Mouse (Mus musculus) testis, adult 2 months (tissue): ENCODE data around the gene 4933405O20Rik. TPM values are rescaled to one million over a fixed set of nuclear protein-coding genes. Genes with fewer than 3 reads are reported as not detected.

Source experiments
- H3K27ac ChIP-seq: fragments of 200-500 bp; 2 replicates; pipeline ENCODE4 v1.5.1; 2012; ENCODE audit warnings: low read depth, low read length; ENCODE audit not compliant: control insufficient read depth, insufficient read depth
- H3K27me3 ChIP-seq: fragments of 200-500 bp; 2 replicates; pipeline ENCODE4 v1.6.1; 2012; ENCODE audit warnings: mild to moderate bottlenecking, low read length, moderate library complexity; ENCODE audit not compliant: control insufficient read depth, insufficient read depth
- H3K36me3 ChIP-seq: fragments of 200-500 bp; 2 replicates; pipeline ENCODE4 v1.6.1; 2012; ENCODE audit warnings: mild to moderate bottlenecking, low read length; ENCODE audit not compliant: control insufficient read depth, insufficient read depth
- H3K4me1 ChIP-seq: fragments of 200-500 bp; 2 replicates; pipeline ENCODE4 v1.6.1; 2012; ENCODE audit warnings: low read length; ENCODE audit not compliant: control insufficient read depth, insufficient read depth
- H3K4me3 ChIP-seq: fragments of 200-500 bp; 2 replicates; pipeline ENCODE4 v1.5.1; 2012; ENCODE audit warnings: low read depth, mild to moderate bottlenecking, low read length, moderate library complexity, mixed read lengths; ENCODE audit not compliant: control insufficient read depth
- CTCF ChIP-seq: fragments of 200-500 bp; IDR thresholded peaks from 2 replicates; pipeline ENCODE4 v1.5.1; 2012; ENCODE audit warnings: low read depth, mild to moderate bottlenecking, inconsistent platforms, low read length, moderate library complexity; ENCODE audit not compliant: control insufficient read depth, insufficient read depth, insufficient replicate concordance
- POLR2A ChIP-seq: fragments of 200-500 bp; IDR thresholded peaks from 2 replicates; pipeline ENCODE4 v1.6.1; 2012; ENCODE audit warnings: low read depth, mild to moderate bottlenecking, inconsistent platforms, low read length, moderate library complexity; ENCODE audit not compliant: control insufficient read depth
- polyA plus RNA-seq: library from polyadenylated mRNA; depleted of rRNA; stranded (reverse); fragments of >200 nt; gene quantifications from 2 replicates; pipeline ENCODE4 v1.2.3, GENCODE M21; 2012; rRNA removed

4933405O20Rik gene
- polyA plus RNA-seq, result 57.5 and 61.1 TPM in 2 replicates

DNA sequence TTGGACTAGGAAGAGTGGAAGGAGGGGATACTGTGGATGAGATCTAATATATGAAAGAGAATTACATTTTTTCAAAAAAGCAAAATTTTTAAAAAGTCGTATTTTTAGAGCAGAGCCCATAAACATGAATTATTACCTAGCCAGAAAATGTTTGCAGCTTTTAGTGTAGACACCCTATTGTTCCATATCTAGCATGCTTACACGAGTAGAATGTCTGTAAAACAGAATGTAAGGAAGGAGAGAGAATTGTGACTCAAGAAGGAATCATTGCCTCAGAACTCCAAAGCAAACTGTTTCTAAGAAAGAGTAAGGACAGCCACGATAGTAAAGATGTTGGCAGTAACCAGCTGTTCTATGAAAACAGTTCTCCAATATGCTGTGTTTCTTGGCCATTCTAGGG, at the start of gene 4933405O20Rik:
TSS of gene 4933405O20Rik (plus strand) at position 301 of the 400 bp plus-strand sequence.
- Histone ChIP-seq H3K4me3 (peak within 1 kb of the TSS; percentile 66), H3K27ac (no peak within 1 kb of the TSS), H3K36me3 (no peaks in the 10 kb centered on the region), H3K27me3 (no peaks in the 10 kb centered on the region), H3K4me1 (no peaks in the 10 kb centered on the region; the same call in 1 of the 2 replicates)
- no peak for TF ChIP-seq CTCF
- no peak for TF ChIP-seq POLR2A

DNA sequence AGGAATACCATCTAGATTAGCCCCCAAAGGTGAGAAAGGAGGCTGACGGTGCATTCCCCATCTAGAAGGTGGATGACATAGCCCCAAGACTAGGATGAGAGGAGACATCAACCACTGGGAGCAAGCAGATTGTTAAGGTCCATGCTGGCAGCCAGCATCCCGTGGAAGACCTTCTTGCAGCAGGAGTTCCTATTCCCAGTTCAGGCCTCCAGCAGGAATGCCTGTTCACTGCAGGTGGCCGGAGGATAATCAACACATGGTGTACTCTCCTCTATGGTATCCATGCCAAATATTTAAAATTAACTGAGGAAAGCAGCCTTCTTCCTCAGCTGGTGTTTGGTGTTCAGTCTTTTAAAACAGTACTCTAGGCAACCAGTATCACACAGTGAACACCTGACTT, 49.4 kb upstream of the 4933405O20Rik start:
- H3K36me3 ChIP-seq, result no peaks in the 10 kb centered on the region
- no peak overlapping the region for H3K4me3 ChIP-seq
- H3K27me3 ChIP-seq, result no peaks in the 10 kb centered on the region
- TF ChIP-seq POLR2A (no peak), CTCF (no peak)
- no peaks in the 10 kb centered on the region for H3K4me1 ChIP-seq
- H3K27ac ChIP-seq, result no peak overlapping the region

DNA sequence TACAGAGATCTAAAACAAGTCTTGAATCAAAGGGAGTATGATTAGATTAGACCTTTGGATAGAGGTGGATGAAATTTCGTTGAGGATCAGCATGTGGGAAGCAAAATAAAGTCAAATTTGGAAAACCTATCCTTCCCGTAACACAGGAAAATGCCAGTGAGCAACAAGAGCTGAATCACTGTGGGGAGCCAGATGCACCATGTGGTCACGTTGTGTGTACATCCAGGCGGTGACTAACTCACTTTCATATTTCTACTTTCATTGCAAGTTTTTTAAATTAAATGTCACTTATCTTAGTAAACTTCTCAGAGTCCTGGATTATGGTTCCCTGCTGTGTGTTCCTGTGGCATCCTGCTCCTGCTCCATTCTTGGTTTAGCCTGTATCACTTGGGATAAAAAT, 47.6 kb upstream of the 4933405O20Rik start:
- H3K27me3 ChIP-seq, result no peaks in the 10 kb centered on the region
- H3K4me1 ChIP-seq, result no peaks in the 10 kb centered on the region
- no peak overlapping the region for H3K4me3 ChIP-seq
- H3K36me3 ChIP-seq, result no peaks in the 10 kb centered on the region
- no peak for TF ChIP-seq POLR2A
- H3K27ac ChIP-seq, result no peak overlapping the region

DNA sequence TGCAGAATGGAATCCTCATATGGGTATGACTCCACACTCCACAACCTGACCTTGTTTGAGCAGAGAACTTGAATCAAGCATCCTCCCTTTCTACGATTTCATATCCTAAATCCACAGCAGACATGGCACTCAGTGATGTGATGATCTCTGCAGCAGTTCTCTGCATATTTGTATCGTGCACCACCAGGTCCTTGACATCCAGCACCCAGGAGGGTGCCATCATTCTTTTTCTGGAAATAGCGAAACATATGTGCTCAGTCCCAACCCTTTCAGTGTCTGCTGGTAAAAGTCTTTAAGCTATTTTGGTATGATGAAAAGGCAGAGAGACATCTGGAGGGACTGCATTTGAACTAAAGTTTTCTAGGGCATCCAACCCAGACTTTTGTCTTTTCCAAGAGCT, 36.3 kb upstream of the 4933405O20Rik start:
- Histone ChIP-seq H3K36me3 (no peaks in the 10 kb centered on the region), H3K4me3 (no peak overlapping the region), H3K27ac (no peak overlapping the region), H3K27me3 (no peaks in the 10 kb centered on the region), H3K4me1 (no peaks in the 10 kb centered on the region)
- TF ChIP-seq CTCF, result no peak
- TF ChIP-seq POLR2A, result no peak

DNA sequence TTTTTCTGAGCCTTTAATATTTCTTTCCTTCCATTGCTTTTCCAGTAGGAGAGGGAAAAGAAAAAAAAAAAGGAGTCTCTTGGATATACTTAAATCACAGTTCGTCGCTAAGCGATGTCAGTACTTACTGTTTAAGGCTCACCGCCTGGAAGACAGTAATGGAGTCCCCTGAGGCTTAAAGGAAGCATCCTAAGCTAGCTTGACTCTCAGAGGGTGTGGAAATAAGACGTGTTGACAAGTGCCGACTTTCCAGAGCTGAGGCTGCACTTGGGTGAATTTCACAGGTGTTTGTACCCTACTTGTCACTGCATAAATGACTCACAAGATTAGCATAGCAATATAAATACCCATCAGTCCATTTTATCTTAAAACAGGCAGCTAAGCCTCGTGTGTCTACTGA, 25.1 kb upstream of the 4933405O20Rik start:
- TF ChIP-seq CTCF (no peak), POLR2A (no peak)
- Histone ChIP-seq H3K27ac (no peak overlapping the region), H3K36me3 (no peaks in the 10 kb centered on the region), H3K27me3 (no peaks in the 10 kb centered on the region), H3K4me3 (peak overlapping the region; percentile 25), H3K4me1 (no peaks in the 10 kb centered on the region)

DNA sequence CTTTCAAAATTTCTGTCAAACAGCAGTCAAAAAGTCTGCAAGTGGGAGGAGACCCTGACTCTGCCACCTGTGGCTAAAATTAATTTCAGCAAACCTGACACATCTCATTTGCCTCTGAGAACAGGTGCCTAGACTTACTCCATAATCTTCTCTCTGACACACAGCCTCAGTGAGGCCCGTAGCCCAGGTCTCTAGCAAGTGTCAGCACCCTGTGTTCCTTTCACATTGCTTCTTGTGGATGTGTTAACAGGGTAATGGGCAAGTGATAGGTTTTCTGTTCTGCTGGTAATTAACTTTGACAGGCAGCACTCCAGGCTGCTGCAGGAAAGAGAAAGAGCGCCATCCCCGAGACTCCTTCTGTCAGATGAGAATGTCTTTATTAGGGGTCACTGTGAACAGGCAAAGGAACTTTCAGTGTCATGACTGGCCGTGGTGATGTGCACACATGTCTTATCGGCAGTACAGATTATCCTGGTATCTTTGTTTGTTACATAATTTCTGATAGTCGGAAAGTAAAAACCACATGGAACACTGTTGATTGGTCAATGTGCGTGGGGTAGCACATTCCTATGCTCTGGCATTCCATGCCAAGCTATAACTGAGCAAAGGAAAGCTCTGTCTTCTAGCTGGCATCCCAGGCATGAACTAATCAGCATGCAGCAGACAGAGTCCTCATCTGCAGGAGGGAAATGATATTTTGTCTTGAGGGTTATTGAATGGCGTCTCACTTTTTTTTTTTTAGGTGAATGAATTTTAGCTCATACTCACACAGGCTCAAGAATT, 10.2 kb upstream of the 4933405O20Rik start:
- no peaks in the 10 kb centered on the region for H3K36me3 ChIP-seq

DNA sequence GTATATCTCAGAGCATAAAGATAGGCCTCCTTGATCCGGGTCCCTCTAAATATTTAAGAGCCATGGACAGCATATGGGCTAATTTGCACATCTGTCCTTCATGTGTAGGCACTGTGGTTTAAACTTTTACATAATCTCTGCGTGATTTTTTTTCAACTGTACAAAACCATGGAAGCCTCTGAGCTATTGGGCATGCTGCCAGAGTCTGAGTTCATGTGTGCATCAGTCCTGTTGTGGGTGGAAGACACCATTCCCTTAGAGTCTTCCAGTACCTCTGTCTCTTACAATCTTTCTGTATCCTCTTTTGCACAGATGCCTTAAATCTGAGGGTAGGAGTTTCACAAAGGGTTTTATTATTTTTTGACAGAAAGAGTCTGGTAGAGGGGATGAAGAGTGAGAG, 15.1 kb downstream of the 4933405O20Rik start:
- TF ChIP-seq POLR2A, result no peak
- no peak for TF ChIP-seq CTCF
- H3K36me3 ChIP-seq, result no peaks in the 10 kb centered on the region
- no peak overlapping the region for H3K4me3 ChIP-seq
- no peak overlapping the region for H3K27ac ChIP-seq
- no peaks in the 10 kb centered on the region for H3K27me3 ChIP-seq
- no peaks in the 10 kb centered on the region for H3K4me1 ChIP-seq

More for the DNA sequence above, 10.2 kb upstream of the 4933405O20Rik start:
- Histone ChIP-seq H3K27me3 (no peaks in the 10 kb centered on the region), H3K27ac (no peak overlapping the region), H3K4me3 (no peak overlapping the region), H3K4me1 (no peaks in the 10 kb centered on the region)
- no peak for TF ChIP-seq CTCF
- TF ChIP-seq POLR2A, result no peak
